Mouse (Mus musculus) midbrain, postnatal 0 days (tissue): ENCODE data around the gene Zfy1. TPM values are rescaled to one million over a fixed set of nuclear protein-coding genes. Genes with fewer than 3 reads are reported as not detected.
"Not testable (repeated sequence)": the region's sequence is repeated elsewhere in the genome, so short reads cannot be mapped to it uniquely, and the experiment has no call there.

ENCODE experiments used
- ATAC-seq: fragments of 200-750 bp; cut with Nextera tagmentation; 2 replicates; pipeline ENCODE4 v1.8.0; 2017; ENCODE audit warnings: moderate number of reproducible peaks, mild to moderate bottlenecking, moderate TSS enrichment, moderate library complexity; ENCODE audit not compliant: low FRiP score
- DNase-seq: peaks from one replicate; pipeline ENCODE4 v3.0.0-alpha.2; 2015; ENCODE audit warnings: low spot score
- H3K27ac ChIP-seq: fragments of 300-500 bp; sonication (generic); 2 replicates; pipeline ENCODE4 v1.5.1; 2014; ENCODE audit warnings: low read depth, mild to moderate bottlenecking, low read length, mixed read lengths
- H3K27me3 ChIP-seq: fragments of 300-500 bp; sonication (generic); 2 replicates; pipeline ENCODE4 v1.6.1; 2014; ENCODE audit warnings: low read length, control low read depth, mixed read lengths; ENCODE audit not compliant: insufficient read depth
- H3K36me3 ChIP-seq: fragments of 300-500 bp; sonication (generic); 2 replicates; pipeline ENCODE4 v1.6.1; 2014; ENCODE audit warnings: low read length, control low read depth, mixed read lengths; ENCODE audit not compliant: insufficient read depth
- H3K4me1 ChIP-seq: fragments of 300-500 bp; sonication (generic); 2 replicates; pipeline ENCODE4 v1.6.1; 2014; ENCODE audit warnings: mild to moderate bottlenecking, control low read depth, antibody characterized with exemption, low read length, mixed read lengths; ENCODE audit not compliant: insufficient read depth
- H3K4me2 ChIP-seq: fragments of 300-500 bp; sonication (generic); 2 replicates; pipeline ENCODE4 v1.6.1; 2014; ENCODE audit warnings: low read depth, mild to moderate bottlenecking, low read length, mixed read lengths; ENCODE audit not compliant: poor library complexity, severe bottlenecking
- H3K4me3 ChIP-seq: fragments of 300-500 bp; sonication (generic); 2 replicates; pipeline ENCODE4 v1.5.1; 2014; ENCODE audit warnings: low read depth, mild to moderate bottlenecking, low read length, moderate library complexity
- H3K9ac ChIP-seq: fragments of 300-500 bp; sonication (generic); replicated peaks from 2 replicates; pipeline ENCODE4 v1.6.1; 2014; ENCODE audit warnings: mild to moderate bottlenecking, low read length, moderate library complexity, mixed read lengths; ENCODE audit not compliant: poor library complexity, severe bottlenecking
- H3K9me3 ChIP-seq: fragments of 300-500 bp; sonication (generic); 2 replicates; pipeline ENCODE4 v1.6.1; 2016; ENCODE audit warnings: low read length, control low read depth
- CTCF ChIP-seq: IDR thresholded peaks from 2 replicates; pipeline ENCODE4 v1.5.1; 2016; ENCODE audit warnings: antibody characterized with exemption, mild to moderate bottlenecking
- WGBS: fragments of 180-500 bp; shearing (Covaris S2); extraction: QIAGEN DNeasy Blood & Tissue Kit; methylation state at CpG from one replicate; pipeline ENCODE4 v1.1.7; 2014; 5-methylcytosine and 5-hydroxymethylcytosine counted together
- polyA plus RNA-seq: library from polyadenylated mRNA; unstranded; fragments of >200 nt; fragmentation: Nextera tagmentation; extraction: Ambion mirVana; gene quantifications from 2 replicates; pipeline ENCODE4 v1.2.1, GENCODE M21; 2015
- total RNA-seq: library from RNA; depleted of rRNA; stranded (reverse); fragments of >200 nt; gene quantifications from 2 replicates; pipeline ENCODE4 v1.2.3, GENCODE M21; 2014; rRNA removed

Gene Zfy1
- total RNA-seq = not detected in 2 replicates
- polyA plus RNA-seq = not detected in 2 replicates

GRCm38 (mm10) chrY:797309-797708 lies at the start of gene Zfy1:
Zfy1 (minus strand) TSS chrY:797409.
- not testable (repeated sequence) for ATAC-seq, H3K36me3 ChIP-seq, H3K4me1 ChIP-seq, DNase-seq, H3K4me3 ChIP-seq, H3K27ac ChIP-seq, H3K4me2 ChIP-seq, H3K9me3 ChIP-seq, H3K9ac ChIP-seq, H3K27me3 ChIP-seq
- no CpG with 5 or more reads among the region's 11 CpGs for WGBS

GRCm38 (mm10) chrY:818396-818795 lies 21.2 kb upstream of the Zfy1 start, which contains the start of gene Uba1y:
Uba1y (plus strand) TSS chrY:818649.
- Histone ChIP-seq H3K9ac (no peak within 1 kb of the TSS), H3K27me3 (no peaks in the 10 kb centered on the region), H3K27ac (no peak within 1 kb of the TSS), H3K4me2 (no peak within 1 kb of the TSS), H3K36me3 (no peaks in the 10 kb centered on the region), H3K4me3 (no peak within 1 kb of the TSS), H3K4me1 (no peaks in the 10 kb centered on the region), H3K9me3 (no peaks in the 10 kb centered on the region)
- DNase-seq = no peak
- no peak for ATAC-seq
- no peak for TF ChIP-seq CTCF
- 90% methylated on average over 10 of the region's 15 CpGs for WGBS

- no peak overlapping the region for H3K9ac ChIP-seq
- no peak overlapping the region for H3K27ac ChIP-seq
- H3K4me3 ChIP-seq = peak overlapping the region; percentile 3; the same call in 1 of the 2 replicates
- H3K4me2 ChIP-seq = peak overlapping the region; percentile 37
- H3K4me1 ChIP-seq = no peaks in the 10 kb centered on the region
- no peak for TF ChIP-seq CTCF
- no peaks in the 10 kb centered on the region for H3K36me3 ChIP-seq
- no peaks in the 10 kb centered on the region for H3K27me3 ChIP-seq
- WGBS = 0% methylated on average over 9 of the region's 15 CpGs
- no peak for ATAC-seq
- DNase-seq = peak; percentile 35
- H3K9me3 ChIP-seq = no peaks in the 10 kb centered on the region
These were observed 11.9 kb upstream of the Zfy1 start for GRCm38 (mm10) chrY:808991-809661.

Other genes starting within 250 kb of the Zfy1 start
- 0.05 TPM in 2 replicates for gene Uba1y, start 21.2 kb upstream of the Zfy1 start, total RNA-seq
- gene Uba1y, start 21.2 kb upstream of the Zfy1 start, polyA plus RNA-seq = 0.55 TPM in 1 of 2 replicates, not detected in the other
- 13.5 and 15.7 TPM in 2 replicates for gene Kdm5d, start 100.4 kb upstream of the Zfy1 start, total RNA-seq
- 9.4 TPM in 1 of 2 replicates, not detected in the other for gene Kdm5d, start 100.4 kb upstream of the Zfy1 start, polyA plus RNA-seq
- gene Eif2s3y, start 213.1 kb upstream of the Zfy1 start, total RNA-seq = 33.3 and 47.6 TPM in 2 replicates
- 76.0 TPM in 1 of 2 replicates, not detected in the other for gene Eif2s3y, start 213.1 kb upstream of the Zfy1 start, polyA plus RNA-seq